Mouse (Mus musculus): ENCODE measurements at regions not wholly inside any gene's neighbourhood (a gene's known extent, or its start where the extent isn't known, plus 50 kb on each side); places are given as distances from the start of the nearest gene placed in this dataset.
"Not testable (repeated sequence)": the region's sequence is repeated elsewhere in the genome, so short reads cannot be mapped to it uniquely, and the experiment has no call there.

GRCm38 (mm10) chr14:116586742-116587141 is 338.4 kb upstream of the Gpc6 start:
- DNase-seq (ENCODE audit: low spot score in 2 of 2) = no peak

DNA sequence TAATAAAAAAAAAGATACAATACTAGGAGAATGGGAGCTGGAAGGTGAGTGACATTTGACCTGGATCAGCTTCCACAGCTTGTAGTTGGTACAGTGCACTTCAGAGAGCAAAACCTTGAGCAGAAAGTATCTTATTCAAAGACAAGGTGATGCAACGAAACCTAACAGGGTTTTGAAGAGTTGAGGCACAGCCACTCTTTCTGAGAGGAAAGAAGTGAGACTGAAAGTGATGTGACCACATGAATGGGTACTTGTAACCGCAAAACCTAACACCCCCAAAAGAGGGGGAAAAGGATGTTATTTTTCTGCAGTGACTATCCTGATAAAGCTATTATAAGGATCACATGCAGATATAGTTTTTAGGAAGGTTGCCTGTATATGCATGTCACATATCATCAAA is 335.6 kb upstream of the Gpc6 start:
- DNase-seq (ENCODE audit: low spot score in 2 of 2) = no peak

DNA sequence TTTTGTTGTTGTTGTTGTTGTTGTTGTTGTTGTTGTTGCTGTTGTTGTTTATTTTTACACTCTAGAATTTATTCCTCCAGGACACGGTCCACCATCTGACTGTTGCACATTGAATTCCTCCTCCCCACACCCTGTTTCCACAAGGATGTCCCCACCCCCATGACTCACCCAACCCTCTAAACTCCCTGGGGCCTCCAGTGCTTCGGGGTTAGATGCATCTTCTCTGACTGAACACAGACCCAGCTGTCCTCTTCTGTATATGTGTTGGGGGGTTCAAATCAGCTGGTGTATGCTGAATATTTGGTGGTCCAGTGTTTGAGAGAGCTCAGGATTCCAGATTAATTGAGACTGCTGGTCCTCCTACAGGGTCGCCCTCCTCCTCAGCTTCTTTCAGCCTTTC is 335.0 kb upstream of the Gpc6 start:
- DNase-seq (ENCODE audit: low spot score in 2 of 2) = no peak

DNA sequence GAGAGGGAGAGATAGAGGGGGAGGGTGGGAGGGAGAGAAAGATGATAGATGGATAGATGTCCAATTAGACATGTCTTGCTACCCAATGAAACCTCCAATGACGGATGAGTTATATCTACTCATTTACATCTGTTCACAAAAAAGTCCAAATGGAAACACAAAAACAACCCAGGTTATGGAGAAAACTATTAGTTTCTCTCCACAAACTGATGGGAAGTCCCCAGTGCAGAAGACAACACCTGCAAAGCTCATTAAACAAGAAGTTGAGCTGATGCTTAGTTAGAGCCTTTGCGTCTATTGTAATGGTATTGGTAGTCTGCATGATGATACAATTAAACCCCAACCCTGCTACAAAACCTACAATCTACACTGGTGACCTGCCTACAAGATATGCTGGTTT is 317.0 kb upstream of the Gpc6 start:
- no peak for DNase-seq (ENCODE audit: low spot score in 2 of 2)

GRCm38 (mm10) chr14:116611210-116611609 is 313.9 kb upstream of the Gpc6 start:
- DNase-seq (ENCODE audit: low spot score in 2 of 2) = no peak

- peak in 1 of 2 experiments; percentile 13 for DNase-seq (ENCODE audit: low spot score in 2 of 2)
Observed at GRCm38 (mm10) chr14:116632181-116632580, 292.9 kb upstream of the Gpc6 start.

- no peak for DNase-seq (ENCODE audit: low spot score in 2 of 2)
Observed at GRCm38 (mm10) chr14:116642091-116642490, 283.0 kb upstream of the Gpc6 start.

GRCm38 (mm10) chr14:116651897-116652296 is 273.2 kb upstream of the Gpc6 start:
- DNase-seq (ENCODE audit: low spot score in 2 of 2) = no peak

GRCm38 (mm10) chr14:116683909-116684308 is 241.2 kb upstream of the Gpc6 start:
- DNase-seq (ENCODE audit: low spot score in 2 of 2) = no peak

- DNase-seq (ENCODE audit: low spot score in 2 of 2) = no peak
Observed at GRCm38 (mm10) chr14:116697675-116698074, 227.4 kb upstream of the Gpc6 start.

DNA sequence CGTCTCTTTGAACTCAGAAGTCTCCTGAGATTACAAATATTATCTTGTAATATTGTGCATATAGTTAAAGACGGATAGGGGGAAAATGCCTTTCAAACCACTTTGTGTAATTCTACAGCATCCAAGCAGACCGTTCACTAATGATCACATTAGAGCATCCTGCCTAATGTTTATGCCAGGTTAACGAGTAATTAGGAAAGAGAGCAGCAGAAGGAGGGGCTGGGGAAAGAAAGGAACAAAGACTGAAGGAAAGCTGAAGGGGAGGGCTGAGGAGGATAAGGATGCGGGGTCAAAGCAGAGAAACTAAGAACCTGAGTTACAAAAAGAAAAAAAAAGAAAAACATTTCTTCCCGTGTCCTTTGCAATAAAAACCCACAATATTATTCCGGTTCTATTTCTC is 226.7 kb upstream of the Gpc6 start:
- DNase-seq (ENCODE audit: low spot score in 2 of 2) = no peak

DNA sequence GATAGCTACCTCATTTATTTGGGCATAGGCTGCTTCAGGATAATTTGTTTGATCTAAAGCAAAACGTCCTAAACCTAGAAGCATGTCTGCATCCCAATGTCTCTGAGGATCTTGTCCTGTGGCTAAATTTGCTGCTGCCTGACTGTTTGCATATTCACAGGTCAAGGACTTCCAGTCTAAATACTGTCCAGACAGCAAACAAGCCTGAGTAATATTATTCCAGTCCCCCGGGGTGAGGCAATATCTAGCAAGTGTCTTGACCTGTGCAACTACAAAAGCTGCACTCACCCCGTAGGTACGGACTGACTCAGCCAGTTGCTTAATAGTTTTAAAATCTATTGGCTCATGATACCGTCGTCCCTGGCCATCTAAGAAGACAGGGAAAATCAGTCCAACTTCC is 190.5 kb upstream of the Gpc6 start:
- DNase-seq (ENCODE audit: low spot score in 2 of 2) = not testable (repeated sequence)

DNA sequence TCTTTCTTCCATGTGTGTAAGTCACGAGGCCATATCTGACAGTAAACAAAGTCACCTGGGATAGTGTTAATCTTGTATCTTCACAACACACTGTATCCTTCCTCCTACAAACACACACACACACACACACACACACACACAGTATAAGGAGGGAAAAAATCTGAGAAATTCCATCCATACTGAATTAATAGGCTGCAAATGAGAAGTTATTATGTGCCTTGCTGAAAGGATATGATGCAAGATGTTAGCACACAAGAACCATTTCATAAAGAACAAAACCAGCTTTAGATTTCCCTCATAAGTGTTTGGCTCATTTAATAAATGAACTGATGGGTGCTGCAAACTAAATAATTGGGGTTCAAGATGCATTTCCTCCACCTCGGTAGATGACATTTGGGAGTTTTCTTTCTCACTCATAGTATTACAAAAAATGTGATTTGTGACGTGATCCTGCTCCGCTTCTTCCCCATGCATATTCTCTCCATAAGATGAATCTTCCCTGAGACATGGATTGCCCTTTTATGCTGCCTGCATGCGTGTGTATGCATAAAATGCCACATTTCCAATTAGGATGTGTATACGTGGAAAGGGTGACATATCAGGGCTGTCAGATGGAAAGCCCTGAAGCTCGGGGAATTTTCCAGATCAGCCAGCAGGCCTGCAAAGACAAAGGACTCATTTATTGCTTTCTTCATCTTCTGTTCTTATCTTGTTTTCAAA is 170.5 kb upstream of the Gpc6 start:
- DNase-seq (ENCODE audit: low spot score in 2 of 2) = no peak

GRCm38 (mm10) chr14:116761429-116761828 is 163.7 kb upstream of the Gpc6 start:
- peak in 1 of 2 experiments; percentile 4 for DNase-seq (ENCODE audit: low spot score in 2 of 2)

DNA sequence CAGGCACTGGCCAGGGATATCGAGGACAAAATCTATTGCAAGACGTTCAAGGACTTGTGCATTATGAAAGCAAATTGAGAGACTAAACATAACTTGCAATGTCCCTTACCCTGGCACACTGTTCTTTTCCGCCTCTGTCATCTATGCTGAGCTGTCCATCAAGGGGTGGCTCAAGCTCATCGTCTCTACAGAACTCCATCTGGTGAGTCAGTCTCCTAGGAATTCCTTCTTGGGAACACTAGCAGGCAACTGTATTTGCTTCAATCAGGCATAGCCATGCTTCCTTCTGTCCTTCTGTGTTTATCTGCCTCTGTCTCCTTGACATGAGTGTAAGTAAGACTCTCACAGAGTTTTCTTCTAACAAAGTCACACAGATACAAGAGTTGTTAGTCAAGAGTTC is 154.0 kb upstream of the Gpc6 start:
- no peak for DNase-seq (ENCODE audit: low spot score in 2 of 2)

DNA sequence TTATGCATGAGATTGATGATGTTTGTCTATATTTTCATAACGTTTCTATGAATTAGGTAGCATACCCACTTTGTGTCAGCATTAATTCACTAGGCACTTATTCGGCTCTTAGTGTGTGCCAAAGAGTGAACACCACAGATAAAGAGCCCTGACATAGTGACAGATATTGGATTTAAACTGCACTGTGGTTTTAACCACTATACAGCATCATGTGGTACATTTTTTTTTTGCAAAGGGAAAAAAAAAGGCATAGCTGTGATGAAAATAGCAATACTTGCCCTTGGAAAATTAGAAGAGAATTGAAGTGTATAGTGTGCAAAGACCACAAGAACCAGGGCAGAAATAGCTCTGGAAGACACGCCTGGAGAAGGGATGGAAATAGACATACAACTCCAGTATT is 153.4 kb upstream of the Gpc6 start:
- no peak for DNase-seq (ENCODE audit: low spot score in 2 of 2)

GRCm38 (mm10) chr14:116779661-116780060 is 145.5 kb upstream of the Gpc6 start:
- no peak for DNase-seq (ENCODE audit: low spot score in 2 of 2)

- no peak for DNase-seq (ENCODE audit: low spot score in 2 of 2)
Observed at GRCm38 (mm10) chr14:116783840-116784239, 141.3 kb upstream of the Gpc6 start.

DNA sequence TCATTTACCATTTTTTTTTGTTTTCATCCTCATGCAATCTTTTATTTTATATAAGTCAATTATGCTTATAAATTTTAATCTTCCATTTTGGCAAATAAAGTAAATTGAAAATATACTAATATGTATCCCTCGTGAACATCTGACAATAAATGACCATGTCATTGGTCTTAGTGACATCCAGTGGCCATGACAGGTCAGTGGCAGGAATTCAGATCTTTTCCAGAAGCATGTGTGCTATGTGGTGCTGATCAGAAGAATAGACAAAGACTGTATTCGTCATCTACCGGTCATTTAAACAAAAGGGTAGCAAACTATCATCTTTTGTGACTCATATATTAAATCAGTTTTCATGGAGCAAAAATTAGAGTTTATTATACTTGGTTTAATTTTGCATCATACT is 118.6 kb upstream of the Gpc6 start:
- DNase-seq (ENCODE audit: low spot score in 2 of 2) = no peak

GRCm38 (mm10) chr14:116808581-116808980 is 116.5 kb upstream of the Gpc6 start:
- DNase-seq (ENCODE audit: low spot score in 2 of 2) = no peak

GRCm38 (mm10) chr14:116810661-116811345 is 114.3 kb upstream of the Gpc6 start:
- DNase-seq (ENCODE audit: low spot score in 2 of 2) = peak in 1 of 2 experiments; percentile 37

DNA sequence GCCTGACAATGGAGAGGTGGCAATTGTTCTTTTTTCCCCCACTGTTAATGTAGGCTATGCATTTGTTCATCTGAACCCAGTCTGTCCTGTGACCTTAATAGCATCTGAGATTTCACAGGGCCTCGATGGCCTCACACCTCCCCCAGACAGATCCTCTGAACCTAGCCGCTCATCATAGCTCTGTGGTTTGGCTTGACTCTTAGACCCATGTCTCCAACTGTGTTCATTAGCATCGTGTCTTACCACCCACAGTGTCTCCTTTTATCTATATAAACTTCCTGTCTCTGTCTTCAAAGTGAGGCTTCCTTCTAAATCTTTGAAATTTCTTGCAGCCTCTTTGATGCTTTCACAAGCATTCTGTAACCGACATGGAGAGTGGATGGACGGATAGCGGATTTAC is 87.9 kb upstream of the Gpc6 start:
- DNase-seq (ENCODE audit: low spot score in 2 of 2) = no peak

- DNase-seq (ENCODE audit: low spot score in 2 of 2) = no peak
Observed at GRCm38 (mm10) chr14:116869437-116869836, 55.7 kb upstream of the Gpc6 start.
